ENCODE assay signal across 8 mouse cellular contexts in the genomic region with DNA sequence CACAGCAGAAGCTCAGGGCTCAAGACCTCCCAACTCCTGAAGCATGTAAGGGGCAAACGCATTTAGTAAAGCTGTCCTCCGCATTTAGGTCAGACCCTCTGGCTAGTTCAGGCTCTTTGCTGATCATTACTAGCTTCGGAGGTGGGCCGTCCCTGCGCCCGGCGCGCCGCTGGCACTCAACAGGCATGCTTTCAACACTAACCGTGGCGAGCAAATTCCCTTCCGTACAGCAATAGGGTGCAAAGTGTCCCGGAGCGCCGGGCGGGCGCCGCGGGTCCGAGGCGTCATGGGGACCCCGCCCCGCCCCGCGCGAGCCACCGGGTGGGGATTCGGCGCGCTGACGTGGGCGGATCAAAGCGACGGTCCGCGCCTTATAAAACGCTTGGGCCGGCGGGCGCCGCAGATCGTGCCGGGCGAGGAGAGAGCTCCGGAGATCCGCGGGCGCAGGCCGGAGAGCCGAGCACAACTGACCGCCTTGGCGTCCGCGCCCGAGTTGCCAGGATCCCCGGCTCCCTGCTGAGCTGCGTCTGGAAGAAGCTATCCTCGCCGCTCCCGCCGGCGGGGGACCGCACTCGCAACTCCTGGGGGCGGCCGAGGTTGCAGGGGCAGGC. TPM values are rescaled to one million over a fixed set of nuclear protein-coding genes. Genes with fewer than 3 reads are reported as not detected.
DNase-seq lines count a peak whose midpoint lies in the region; ATAC-seq and TF ChIP-seq lines count a peak whose summit lies in the region.

Wnt11 (plus strand) TSS at position 402 of the 611 bp plus-strand sequence.

- TF ChIP-seq CTCF in liver, postnatal 0 days (IDR thresholded peaks at IDR 0.05; ENCODE audit: low read depth) = no peak

- under 1% methylated on average over 66 of the region's 66 CpGs for WGBS in forebrain, embryonic 15.5 days
- WGBS in hindbrain, embryonic 14.5 days = under 1% methylated on average over 66 of the region's 66 CpGs
- under 1% methylated on average over 64 of the region's 66 CpGs for WGBS in liver, postnatal 0 days (ENCODE audit: insufficient replicate concordance)

- peak within 1 kb of the TSS; percentile 77 for H3K4me2 ChIP-seq in forebrain, embryonic 15.5 days (replicated peaks)
- H3K4me2 ChIP-seq in hindbrain, embryonic 14.5 days (replicated peaks) = peak within 1 kb of the TSS; percentile 87
- H3K4me2 ChIP-seq in liver, postnatal 0 days (ENCODE audit: low read depth, low read length) = peak within 1 kb of the TSS; percentile 71

- H3K27ac ChIP-seq in forebrain, embryonic 15.5 days (replicated peaks) = no peak within 1 kb of the TSS
- no peak within 1 kb of the TSS for H3K27ac ChIP-seq in hindbrain, embryonic 14.5 days
- no peak within 1 kb of the TSS for H3K27ac ChIP-seq in liver, postnatal 0 days (ENCODE audit: low read depth)

- H3K27me3 ChIP-seq in forebrain, embryonic 15.5 days = peaks cover 73% of the 10 kb centered on the region
- peaks cover 84% of the 10 kb centered on the region for H3K27me3 ChIP-seq in hindbrain, embryonic 14.5 days (ENCODE audit: control insufficient read depth, insufficient read depth, low read length)
- peaks cover 79% of the 10 kb centered on the region for H3K27me3 ChIP-seq in liver, postnatal 0 days (ENCODE audit: insufficient read depth, low read length)

- H3K4me1 ChIP-seq in forebrain, embryonic 15.5 days = peaks cover 50% of the 10 kb centered on the region
- peaks cover 25% of the 10 kb centered on the region for H3K4me1 ChIP-seq in hindbrain, embryonic 14.5 days (replicated peaks; ENCODE audit: control insufficient read depth, insufficient read depth, low read length)
- peaks cover 32% of the 10 kb centered on the region for H3K4me1 ChIP-seq in liver, postnatal 0 days (ENCODE audit: insufficient read depth)

- peak; percentile 72 to 76 for DNase-seq in cerebellum, postnatal 10 days
- no peak for DNase-seq in cerebellum, adult 8-10 months
- peak; percentile 23 for DNase-seq in NIH3T3 (ENCODE audit: low read depth)
- DNase-seq in hindbrain, embryonic 14.5 days (ENCODE audit: low spot score) = no peak
- DNase-seq in liver, postnatal 0 days = peak; percentile 26
- peak; percentile 43 for DNase-seq in right cerebral cortex, postnatal 25 days
- DNase-seq in left cerebral cortex, adult 8-10 months (ENCODE audit: low spot score in 2 of 2) = no peak

- ATAC-seq in forebrain, embryonic 15.5 days (replicated peaks) = no peak
- ATAC-seq in hindbrain, embryonic 14.5 days (ENCODE audit: low FRiP score) = no peak
- no peak for ATAC-seq in liver, postnatal 0 days

- H3K9me3 ChIP-seq in forebrain, embryonic 15.5 days = no peaks in the 10 kb centered on the region
- H3K9me3 ChIP-seq in hindbrain, embryonic 14.5 days (ENCODE audit: control insufficient read depth, low read length) = no peaks in the 10 kb centered on the region
- H3K9me3 ChIP-seq in liver, postnatal 0 days (ENCODE audit: low read length) = no peaks in the 10 kb centered on the region

- TF ChIP-seq EP300 in liver, postnatal 0 days (IDR thresholded peaks at IDR 0.05; ENCODE audit: low read depth) = no peak

- H3K9ac ChIP-seq in forebrain, embryonic 15.5 days (replicated peaks) = peak within 1 kb of the TSS; percentile 30; the same call in 1 of the 2 replicates
- H3K9ac ChIP-seq in hindbrain, embryonic 14.5 days = peak within 1 kb of the TSS; percentile 58
- H3K9ac ChIP-seq in liver, postnatal 0 days (replicated peaks) = no peak within 1 kb of the TSS

- no peaks in the 10 kb centered on the region for H3K36me3 ChIP-seq in forebrain, embryonic 15.5 days
- no peaks in the 10 kb centered on the region for H3K36me3 ChIP-seq in hindbrain, embryonic 14.5 days (replicated peaks; ENCODE audit: control insufficient read depth, insufficient read depth)
- no peaks in the 10 kb centered on the region for H3K36me3 ChIP-seq in liver, postnatal 0 days (replicated peaks; ENCODE audit: insufficient read depth, low read length)

- peak within 1 kb of the TSS; percentile 53 for H3K4me3 ChIP-seq in forebrain, embryonic 15.5 days
- peak within 1 kb of the TSS; percentile 48 for H3K4me3 ChIP-seq in hindbrain, embryonic 14.5 days (replicated peaks; ENCODE audit: low read length)
- peak within 1 kb of the TSS; percentile 44 for H3K4me3 ChIP-seq in liver, postnatal 0 days (ENCODE audit: low read depth, low read length)

RNA-seq across cellular contexts. Expression of gene Wnt11, which starts in this region (rescaled TPM):
- 0.43 and 0.53 TPM in 2 replicates for polyA plus RNA-seq in forebrain, embryonic 15.5 days (2015; fragmentation: Nextera tagmentation; extraction: Ambion mirVana)
- 2.0 and 2.3 TPM in 2 replicates for polyA plus RNA-seq in hindbrain, embryonic 14.5 days (2014; fragmentation: Nextera tagmentation; extraction: Ambion mirVana)
- polyA plus RNA-seq in liver, postnatal 0 days (2015; fragmentation: Nextera tagmentation; extraction: Ambion mirVana) = 0.12 and 0.40 TPM in 2 replicates
- total RNA-seq in left cerebral cortex, adult 8-10 months (2022) = under 1 TPM in 3 of 4 experiments, not detected in 1; 0.30 to 0.91 (median 0.52) TPM

Comparison
In these comparisons a context has a peak if more than half of its experiments do, and no peak if none do; other contexts are left out.
1. DNase-seq: peak in cerebellum, postnatal 10 days (2 of 2), NIH3T3 (single experiment) and right cerebral cortex, postnatal 25 days (single experiment); none in cerebellum, adult 8-10 months (single experiment), hindbrain, embryonic 14.5 days (single experiment) and left cerebral cortex, adult 8-10 months (0 of 2).
2. Peak in DNase-seq, H3K4me3 ChIP-seq and H3K4me2 ChIP-seq in liver, postnatal 0 days; RNA of the gene not detected or under 1 TPM.
3. Peak in every context shown above with its lines, with median percentiles within 50 percentile points of each other: H3K4me2 ChIP-seq and H3K4me3 ChIP-seq.